Mouse (Mus musculus) embryonic facial prominence, embryonic 10.5 days (tissue): ENCODE data around the gene Auts2. TPM values are rescaled to one million over a fixed set of nuclear protein-coding genes. Genes with fewer than 3 reads are reported as not detected.

ENCODE experiments used
- DNase-seq: peaks from one replicate; pipeline ENCODE4 v3.0.0-alpha.2; 2017; ENCODE audit warnings: low spot score
- H3K27ac ChIP-seq: fragments of 300-500 bp; sonication (generic); replicated peaks from 2 replicates; pipeline ENCODE4 v1.5.1; 2016; ENCODE audit warnings: mild to moderate bottlenecking
- H3K27me3 ChIP-seq: fragments of 300-500 bp; sonication (generic); replicated peaks from 2 replicates; pipeline ENCODE4 v1.6.1; 2016; ENCODE audit warnings: low read depth, mild to moderate bottlenecking; ENCODE audit not compliant: poor library complexity, severe bottlenecking
- H3K36me3 ChIP-seq: fragments of 300-500 bp; sonication (generic); replicated peaks from 2 replicates; pipeline ENCODE4 v1.6.1; 2016; ENCODE audit warnings: mild to moderate bottlenecking, moderate library complexity
- H3K4me1 ChIP-seq: fragments of 300-500 bp; sonication (generic); 2 replicates; pipeline ENCODE4 v1.6.1; 2016
- H3K4me3 ChIP-seq: fragments of 300-500 bp; sonication (generic); 2 replicates; pipeline ENCODE4 v1.5.1; 2016; ENCODE audit warnings: mild to moderate bottlenecking, moderate library complexity
- H3K9me3 ChIP-seq: fragments of 300-500 bp; sonication (generic); 2 replicates; pipeline ENCODE4 v1.6.1; 2016; ENCODE audit warnings: mild to moderate bottlenecking
- WGBS: fragments of 180-500 bp; shearing (Covaris S2); methylation state at CpG from one replicate; pipeline ENCODE4 v1.1.7; 2016; 5-methylcytosine and 5-hydroxymethylcytosine counted together
- polyA plus RNA-seq: library from polyadenylated mRNA; unstranded; fragments of >200 nt; fragmentation: Nextera tagmentation; extraction: Ambion mirVana; gene quantifications from 2 replicates; pipeline ENCODE4 v1.2.1, GENCODE M21; 2016

Gene Auts2
- polyA plus RNA-seq, 1 experiment from 2014 or later, result 50.0 TPM

GRCm38 (mm10) chr5:132102426-132102825 lies 440.7 kb downstream of the Auts2 start:
- Histone ChIP-seq H3K27me3 (no peaks in the 10 kb centered on the region), H3K27ac (no peak overlapping the region), H3K36me3 (no peaks in the 10 kb centered on the region), H3K4me1 (peaks cover 13% of the 10 kb centered on the region), H3K4me3 (no peak overlapping the region), H3K9me3 (no peaks in the 10 kb centered on the region)
- WGBS, result 91% methylated on average over 4 of the region's 4 CpGs
- DNase-seq, result no peak

DNA sequence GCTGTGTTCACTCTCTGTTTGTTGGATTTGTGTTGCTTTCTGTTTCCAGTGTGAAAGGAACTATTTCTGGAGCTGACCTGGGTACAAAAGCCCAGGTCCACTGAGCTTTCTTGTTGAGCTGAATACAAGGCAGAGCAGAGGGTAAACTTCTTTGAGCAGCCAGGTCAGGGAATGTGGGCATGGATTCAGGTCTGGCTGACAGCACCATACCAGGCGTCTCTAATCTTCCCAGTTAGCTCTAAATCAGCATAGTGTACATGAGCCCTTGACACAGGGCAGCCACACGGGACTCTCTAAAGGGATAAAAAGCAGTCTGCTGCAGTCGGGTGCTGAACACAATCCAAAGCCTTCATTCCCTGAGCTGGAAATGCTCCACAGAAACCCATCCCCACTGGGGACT lies 444.7 kb downstream of the Auts2 start:
- H3K9me3 ChIP-seq, result no peaks in the 10 kb centered on the region
- H3K27me3 ChIP-seq, result no peaks in the 10 kb centered on the region
- DNase-seq, result no peak
- WGBS, result 35% methylated on average over 3 of the region's 3 CpGs
- H3K4me1 ChIP-seq, result peaks cover 19% of the 10 kb centered on the region
- no peaks in the 10 kb centered on the region for H3K36me3 ChIP-seq
- peak overlapping the region; percentile 40; the same call in 1 of the 2 replicates for H3K27ac ChIP-seq
- no peak overlapping the region for H3K4me3 ChIP-seq

- no peak overlapping the region for H3K27ac ChIP-seq
- 71% methylated on average over 6 of the region's 6 CpGs for WGBS
These were observed 450.4 kb downstream of the Auts2 start for GRCm38 (mm10) chr5:132092721-132093120.

DNA sequence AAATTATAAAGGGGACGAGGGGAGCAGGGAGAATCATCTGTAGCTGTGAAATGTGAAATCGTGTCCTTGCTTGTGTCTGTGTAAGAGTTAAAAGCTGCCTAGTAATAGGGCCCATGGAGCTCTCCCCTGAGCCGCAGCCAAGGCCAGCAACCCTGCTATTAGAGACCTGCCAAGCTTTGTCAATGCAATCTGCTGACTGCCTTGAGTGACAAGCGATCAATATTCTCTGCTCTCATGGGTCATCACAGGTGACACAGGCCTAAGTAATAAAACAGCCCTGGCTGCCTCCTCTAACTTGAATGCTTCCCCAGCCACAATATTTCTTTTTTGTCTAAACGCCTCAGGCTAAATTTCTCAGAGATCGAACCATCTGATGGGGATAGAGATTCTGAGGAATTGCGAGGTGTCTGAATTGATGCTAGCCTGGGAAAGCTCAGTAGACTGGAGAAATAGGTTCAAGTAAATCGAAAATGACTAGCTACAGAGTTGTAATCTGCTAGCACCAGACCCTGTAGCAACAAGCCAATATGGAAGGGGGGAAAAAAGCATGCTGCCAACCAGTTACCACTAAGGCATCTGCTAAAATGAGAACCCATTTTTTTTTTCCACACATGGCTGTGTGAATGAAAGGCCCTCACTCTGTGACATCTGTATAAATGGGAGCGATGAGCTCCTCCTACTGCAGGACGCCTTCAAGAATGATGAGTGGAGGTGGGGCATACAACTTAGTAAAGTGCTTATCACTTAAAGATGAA lies 453.5 kb downstream of the Auts2 start:
- Histone ChIP-seq H3K27ac (no peak overlapping the region), H3K9me3 (no peaks in the 10 kb centered on the region), H3K27me3 (peaks cover 20% of the 10 kb centered on the region), H3K4me3 (no peak overlapping the region), H3K4me1 (peaks cover 27% of the 10 kb centered on the region), H3K36me3 (no peaks in the 10 kb centered on the region)
- 64% methylated on average over 10 of the region's 10 CpGs for WGBS
- no peak for DNase-seq

More at GRCm38 (mm10) chr5:132092721-132093120, 450.4 kb downstream of the Auts2 start:
- no peak for DNase-seq
- peaks cover under 1% of the 10 kb centered on the region for H3K27me3 ChIP-seq
- no peaks in the 10 kb centered on the region for H3K36me3 ChIP-seq
- no peak overlapping the region for H3K4me3 ChIP-seq
- H3K9me3 ChIP-seq, result no peaks in the 10 kb centered on the region
- H3K4me1 ChIP-seq, result peaks cover 31% of the 10 kb centered on the region

DNA sequence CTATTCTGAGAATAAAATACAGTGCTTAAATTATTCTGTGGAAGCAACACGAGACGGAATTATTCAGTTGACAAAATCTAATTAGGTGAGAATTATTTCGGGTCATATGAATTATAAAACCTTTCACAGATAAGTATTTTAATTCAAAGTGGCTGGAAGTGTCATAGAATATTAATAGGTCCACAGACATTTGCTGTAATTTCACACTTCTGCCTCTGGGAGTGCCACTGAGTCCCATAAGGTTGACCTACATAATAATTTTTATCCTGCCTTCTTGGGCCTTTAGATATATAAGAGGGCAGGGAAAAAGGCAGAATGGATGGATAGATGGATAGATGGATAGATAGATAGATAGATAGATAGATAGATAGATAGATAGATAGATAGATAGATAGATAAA lies 454.6 kb downstream of the Auts2 start:
- WGBS, result 90% methylated on average over 3 of the region's 3 CpGs
- Histone ChIP-seq H3K27me3 (peaks cover 20% of the 10 kb centered on the region), H3K4me3 (no peak overlapping the region), H3K27ac (no peak overlapping the region), H3K9me3 (no peaks in the 10 kb centered on the region), H3K36me3 (no peaks in the 10 kb centered on the region), H3K4me1 (peaks cover 37% of the 10 kb centered on the region)
- DNase-seq, result no peak

DNA sequence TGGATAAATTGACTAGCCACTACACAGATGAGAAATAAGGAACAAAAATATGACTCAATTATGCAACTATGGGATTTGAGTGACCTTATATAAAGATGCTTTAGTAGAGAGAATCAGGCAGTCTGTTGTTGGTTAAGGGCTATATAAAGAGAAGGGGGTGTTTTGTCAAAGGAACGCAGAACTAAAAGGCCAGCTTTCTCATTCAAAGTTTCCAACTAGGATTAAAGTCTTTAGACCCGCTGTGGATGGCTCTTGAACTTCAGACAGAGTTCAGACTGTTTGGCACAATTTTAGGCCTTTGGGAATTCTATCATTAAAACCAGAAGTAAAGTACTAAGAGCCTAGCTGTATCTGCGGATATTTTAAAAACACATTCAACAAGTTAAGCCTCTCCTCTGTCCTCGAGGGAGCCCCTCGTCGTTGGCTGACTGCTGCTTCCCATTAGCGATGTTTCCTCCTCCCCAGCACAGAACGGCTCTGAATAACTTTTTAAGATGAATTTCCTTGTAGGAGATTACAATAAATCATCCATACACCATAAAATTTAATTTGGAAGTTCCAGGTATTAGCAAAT lies 459.3 kb downstream of the Auts2 start:
- H3K36me3 ChIP-seq, result no peaks in the 10 kb centered on the region
- 20% methylated on average over 8 of the region's 8 CpGs for WGBS
- DNase-seq, result peak; percentile 69
- H3K27me3 ChIP-seq, result peaks cover 24% of the 10 kb centered on the region
- H3K4me1 ChIP-seq, result peaks cover 24% of the 10 kb centered on the region
- H3K27ac ChIP-seq, result no peak overlapping the region
- H3K9me3 ChIP-seq, result no peaks in the 10 kb centered on the region
- H3K4me3 ChIP-seq, result no peak overlapping the region

DNA sequence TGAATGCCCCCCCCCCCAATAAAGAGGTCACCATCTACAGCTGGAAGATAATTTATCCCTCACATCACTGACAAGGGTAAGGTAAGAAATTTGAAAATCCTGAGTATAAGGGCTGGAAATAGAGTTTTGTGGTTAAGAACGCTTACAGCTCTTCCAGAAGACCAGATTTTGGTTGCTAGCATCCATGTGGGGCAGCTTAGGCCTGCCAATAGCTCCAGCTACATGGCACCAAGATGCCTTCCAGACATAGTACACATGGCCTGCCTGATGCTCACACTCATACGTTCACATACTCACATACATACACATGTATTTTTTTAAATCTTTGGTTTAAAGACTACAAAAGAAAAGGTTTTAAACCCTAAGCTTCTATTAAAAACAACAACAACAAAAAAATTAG lies 467.2 kb downstream of the Auts2 start:
- WGBS, result 90% methylated on average over 2 of the region's 2 CpGs
- no peak for DNase-seq
- H3K27me3 ChIP-seq, result no peaks in the 10 kb centered on the region
- no peaks in the 10 kb centered on the region for H3K9me3 ChIP-seq
- H3K4me3 ChIP-seq, result no peak overlapping the region
- H3K27ac ChIP-seq, result no peak overlapping the region
- no peaks in the 10 kb centered on the region for H3K36me3 ChIP-seq
- peaks cover 51% of the 10 kb centered on the region for H3K4me1 ChIP-seq

GRCm38 (mm10) chr5:132074724-132075374 lies 468.3 kb downstream of the Auts2 start:
- no peaks in the 10 kb centered on the region for H3K9me3 ChIP-seq
- no peaks in the 10 kb centered on the region for H3K27me3 ChIP-seq
- H3K4me1 ChIP-seq, result peaks cover 51% of the 10 kb centered on the region
- peak; percentile 84 for DNase-seq
- peak overlapping the region; percentile 34 for H3K4me3 ChIP-seq
- WGBS, result 29% methylated on average over 19 of the region's 19 CpGs
- peak overlapping the region; percentile 49 for H3K27ac ChIP-seq
- H3K36me3 ChIP-seq, result no peaks in the 10 kb centered on the region

DNA sequence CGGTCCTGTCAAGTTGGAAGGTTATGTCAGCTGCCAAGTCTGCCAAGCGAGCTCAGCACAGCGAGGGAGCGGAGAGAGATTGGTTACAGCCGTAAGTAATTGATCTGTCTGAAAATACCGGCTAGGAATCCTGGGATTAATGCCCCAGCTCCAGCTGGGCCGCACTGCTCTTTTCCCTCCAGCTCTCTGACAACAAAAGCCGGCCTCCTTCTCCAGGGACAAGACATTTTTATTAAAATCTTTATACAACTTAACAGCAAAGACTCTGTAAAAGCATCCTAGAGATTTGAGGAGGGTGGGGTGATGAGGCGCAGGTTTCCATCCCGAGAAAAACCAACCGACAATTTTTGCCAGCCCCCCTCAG lies 468.8 kb downstream of the Auts2 start:
- Histone ChIP-seq H3K27ac (peak overlapping the region; percentile 49), H3K4me3 (peak overlapping the region; percentile 34), H3K36me3 (no peaks in the 10 kb centered on the region), H3K4me1 (peaks cover 51% of the 10 kb centered on the region), H3K27me3 (no peaks in the 10 kb centered on the region), H3K9me3 (no peaks in the 10 kb centered on the region)
- peak; percentile 79 for DNase-seq
- WGBS, result 5% methylated on average over 11 of the region's 11 CpGs

DNA sequence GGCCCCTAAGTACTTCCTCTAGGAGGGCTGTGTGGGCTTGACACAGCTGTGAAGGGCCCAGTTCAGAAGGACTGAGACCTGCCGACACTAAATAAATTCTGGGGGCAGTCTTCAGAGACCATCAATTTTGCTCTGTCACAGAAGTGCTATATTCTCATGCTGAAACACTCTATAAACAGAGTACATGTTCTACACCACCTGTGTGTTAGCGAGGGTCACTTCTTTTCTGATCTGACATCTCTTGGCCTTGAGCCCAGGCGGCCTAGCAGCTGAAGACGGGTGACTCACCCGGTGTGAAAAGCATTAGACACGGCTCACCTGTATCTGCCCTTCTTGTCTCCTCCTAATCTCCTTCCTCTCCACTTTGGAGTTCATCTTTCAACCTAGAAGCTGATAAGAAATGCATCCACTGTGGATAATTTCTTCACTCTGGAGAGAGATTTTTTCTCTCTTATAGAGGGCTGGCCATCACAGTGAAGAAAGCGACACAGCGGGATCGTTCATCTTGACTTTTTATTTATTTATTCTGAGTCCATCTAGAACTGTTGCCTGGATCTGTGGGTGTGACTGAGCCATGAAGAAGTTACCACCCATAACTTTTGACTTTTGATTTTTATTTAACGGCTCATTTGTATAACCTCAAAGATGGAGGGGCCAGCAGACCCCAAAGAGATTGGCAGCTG lies 469.3 kb downstream of the Auts2 start:
- Histone ChIP-seq H3K27ac (peak overlapping the region; percentile 49), H3K27me3 (no peaks in the 10 kb centered on the region), H3K4me3 (peak overlapping the region; percentile 34), H3K4me1 (peaks cover 51% of the 10 kb centered on the region), H3K36me3 (no peaks in the 10 kb centered on the region), H3K9me3 (no peaks in the 10 kb centered on the region)
- peak; percentile 32 for DNase-seq
- WGBS, result 42% methylated on average over 10 of the region's 10 CpGs

DNA sequence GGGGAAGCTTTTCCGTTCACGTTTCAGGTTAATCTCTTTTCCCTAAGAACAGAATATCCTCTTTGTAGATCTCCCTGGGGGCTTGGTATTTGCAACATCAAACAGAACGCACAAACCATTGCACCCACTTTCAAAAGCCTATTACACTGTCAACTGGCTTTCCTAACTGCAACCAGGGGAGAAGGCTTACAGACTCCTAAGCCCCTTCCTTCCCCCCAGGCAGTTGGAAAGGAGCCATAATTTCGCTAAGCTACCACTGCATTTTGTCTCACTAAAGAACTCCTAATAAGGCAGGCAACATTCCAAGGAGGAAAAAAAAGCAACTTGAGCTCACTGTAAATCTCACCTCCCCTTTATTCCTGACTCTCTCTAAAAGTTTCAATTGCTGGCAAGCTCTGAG lies 470.8 kb downstream of the Auts2 start:
- no peak overlapping the region for H3K4me3 ChIP-seq
- WGBS, result 19% methylated on average over 4 of the region's 4 CpGs
- peak; percentile 34 for DNase-seq
- no peaks in the 10 kb centered on the region for H3K36me3 ChIP-seq
- H3K4me1 ChIP-seq, result peaks cover 56% of the 10 kb centered on the region
- no peaks in the 10 kb centered on the region for H3K27me3 ChIP-seq
- H3K9me3 ChIP-seq, result no peaks in the 10 kb centered on the region
- no peak overlapping the region for H3K27ac ChIP-seq
